Mouse (Mus musculus) hindbrain, embryonic 12.5 days (tissue): Measurements from ENCODE around the gene Lsm2. TPM values are rescaled to one million over a fixed set of nuclear protein-coding genes. Genes with fewer than 3 reads are reported as not detected.
"Not testable (repeated sequence)": the region's sequence is repeated elsewhere in the genome, so short reads cannot be mapped to it uniquely, and the experiment has no call there.

Experiments used
- ATAC-seq: fragments of 200-750 bp; cut with Nextera tagmentation; 2 replicates; pipeline ENCODE4 v1.8.0; 2017; ENCODE audit warnings: moderate TSS enrichment; ENCODE audit not compliant: low FRiP score
- H3K27ac ChIP-seq: fragments of 300-500 bp; sonication (generic); 2 replicates; pipeline ENCODE4 v1.5.1; 2016; ENCODE audit warnings: mild to moderate bottlenecking
- H3K27me3 ChIP-seq: fragments of 300-500 bp; sonication (generic); 2 replicates; pipeline ENCODE4 v1.6.1; 2016; ENCODE audit warnings: mild to moderate bottlenecking
- H3K36me3 ChIP-seq: fragments of 300-500 bp; sonication (generic); 2 replicates; pipeline ENCODE4 v1.6.1; 2016; ENCODE audit warnings: mild to moderate bottlenecking
- H3K4me1 ChIP-seq: fragments of 300-500 bp; sonication (generic); 2 replicates; pipeline ENCODE4 v1.6.1; 2016
- H3K4me2 ChIP-seq: fragments of 300-500 bp; sonication (generic); replicated peaks from 2 replicates; pipeline ENCODE4 v1.6.1; 2016; ENCODE audit warnings: mild to moderate bottlenecking
- H3K4me3 ChIP-seq: fragments of 300-500 bp; sonication (generic); 2 replicates; pipeline ENCODE4 v1.5.1; 2016; ENCODE audit warnings: mild to moderate bottlenecking
- H3K9ac ChIP-seq: fragments of 300-500 bp; sonication (generic); 2 replicates; pipeline ENCODE4 v1.6.1; 2016; ENCODE audit warnings: mild to moderate bottlenecking, moderate library complexity
- H3K9me3 ChIP-seq: fragments of 300-500 bp; sonication (generic); replicated peaks from 2 replicates; pipeline ENCODE4 v1.6.1; 2016; ENCODE audit warnings: mild to moderate bottlenecking
- WGBS: fragments of 180-500 bp; shearing (Covaris S2); methylation state at CpG from one replicate; pipeline ENCODE4 v1.1.7; 2016; 5-methylcytosine and 5-hydroxymethylcytosine counted together
- polyA plus RNA-seq: library from polyadenylated mRNA; unstranded; fragments of >200 nt; fragmentation: Nextera tagmentation; extraction: Ambion mirVana; gene quantifications from 2 replicates; pipeline ENCODE4 v1.2.1, GENCODE M21; 2016

The Lsm2 gene
- 128 and 158 TPM in 2 replicates for polyA plus RNA-seq

DNA sequence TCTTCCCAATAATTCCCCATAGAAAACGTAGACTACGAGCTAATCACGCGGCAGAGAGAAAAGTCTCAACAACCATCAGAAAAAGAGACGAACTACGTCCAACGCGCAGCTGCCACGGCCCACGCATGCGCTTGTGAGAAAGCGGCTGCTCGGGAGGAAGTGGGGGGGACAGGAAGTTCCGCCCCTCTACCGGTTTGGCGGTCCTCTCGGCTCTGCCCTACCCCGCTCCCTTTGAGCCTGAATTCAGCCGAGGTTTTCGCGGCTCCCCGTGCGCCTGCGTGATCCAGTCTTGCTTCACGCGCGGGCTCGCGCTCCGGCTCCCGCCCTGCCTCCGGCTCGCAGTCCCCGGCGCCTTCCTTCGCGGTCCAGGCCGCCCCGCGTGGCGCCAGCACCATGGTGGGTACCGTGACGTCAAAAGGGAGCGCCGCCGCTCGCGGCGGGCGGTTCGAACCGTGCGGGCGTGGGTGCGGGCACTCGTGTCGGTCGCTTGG lies at the start of gene Lsm2:
TSS of gene Lsm2 (plus strand) at position 173 of the 491 bp plus-strand sequence.
- Histone ChIP-seq H3K4me2 (peak within 1 kb of the TSS; percentile 82), H3K4me1 (peaks cover 15% of the 10 kb centered on the region), H3K27ac (peak within 1 kb of the TSS; percentile 96), H3K27me3 (no peaks in the 10 kb centered on the region), H3K4me3 (peak within 1 kb of the TSS; percentile 69), H3K36me3 (peaks cover 19% of the 10 kb centered on the region), H3K9me3 (no peaks in the 10 kb centered on the region), H3K9ac (peak within 1 kb of the TSS; percentile 84)
- WGBS: 1% methylated on average over 57 of the region's 58 CpGs
- ATAC-seq: peak; percentile 93

DNA sequence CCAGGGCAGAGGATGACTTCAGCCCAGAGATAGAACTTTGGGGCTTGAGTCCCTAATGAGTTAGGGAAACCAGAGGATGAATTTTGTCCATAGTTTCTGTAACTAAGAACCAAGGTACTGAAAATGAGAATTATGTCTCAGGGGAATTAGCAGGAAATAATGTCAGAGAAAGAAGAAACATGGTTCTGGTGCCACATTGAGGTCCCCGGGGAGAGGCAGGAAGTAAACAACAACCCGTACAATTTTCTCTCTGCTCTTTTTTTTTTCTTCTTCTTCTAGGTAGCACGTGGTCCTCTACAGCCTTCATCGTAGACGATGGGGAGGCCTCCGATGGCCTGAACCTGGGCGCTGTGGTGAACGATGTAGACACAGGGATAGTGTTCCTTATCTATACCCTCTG lies 49.4 kb upstream of the Lsm2 start:
- H3K4me1 ChIP-seq: peaks cover 15% of the 10 kb centered on the region
- H3K36me3 ChIP-seq: peaks cover 13% of the 10 kb centered on the region; the same call in 1 of the 2 replicates
- ATAC-seq: no peak
- 92% methylated on average over 8 of the region's 8 CpGs for WGBS
- no peaks in the 10 kb centered on the region for H3K9me3 ChIP-seq
- peak overlapping the region; percentile 65 for H3K4me3 ChIP-seq
- no peak overlapping the region for H3K27ac ChIP-seq
- peak overlapping the region; percentile 98 for H3K4me2 ChIP-seq
- H3K27me3 ChIP-seq: no peaks in the 10 kb centered on the region
- peak overlapping the region; percentile 80 for H3K9ac ChIP-seq

DNA sequence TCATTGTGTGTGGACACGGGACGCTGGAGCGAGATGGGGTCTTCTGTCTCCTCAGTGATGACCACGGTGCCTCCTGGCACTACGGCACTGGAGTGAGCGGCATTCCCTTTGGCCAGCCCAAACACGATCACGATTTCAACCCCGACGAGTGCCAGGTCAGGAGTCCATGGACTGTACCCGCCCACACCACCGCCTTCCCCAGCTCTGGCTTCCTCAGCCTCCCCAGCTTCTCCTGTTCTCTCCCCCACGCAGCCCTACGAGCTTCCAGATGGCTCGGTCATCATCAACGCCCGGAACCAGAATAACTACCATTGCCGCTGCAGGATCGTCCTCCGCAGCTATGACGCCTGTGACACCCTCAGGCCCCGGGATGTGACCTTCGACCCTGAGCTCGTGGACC lies 47.6 kb upstream of the Lsm2 start:
- 0 out of 2 replicates have a peak overlapping the region, but pooled peaks have one; percentile 23 for H3K9ac ChIP-seq
- WGBS: 68% methylated on average over 24 of the region's 24 CpGs
- no peak overlapping the region for H3K27ac ChIP-seq
- peaks cover 13% of the 10 kb centered on the region; the same call in 1 of the 2 replicates for H3K36me3 ChIP-seq
- H3K4me3 ChIP-seq: no peak overlapping the region
- no peak for ATAC-seq
- H3K4me1 ChIP-seq: peaks cover 15% of the 10 kb centered on the region
- no peak overlapping the region for H3K4me2 ChIP-seq
- no peaks in the 10 kb centered on the region for H3K9me3 ChIP-seq
- H3K27me3 ChIP-seq: no peaks in the 10 kb centered on the region

DNA sequence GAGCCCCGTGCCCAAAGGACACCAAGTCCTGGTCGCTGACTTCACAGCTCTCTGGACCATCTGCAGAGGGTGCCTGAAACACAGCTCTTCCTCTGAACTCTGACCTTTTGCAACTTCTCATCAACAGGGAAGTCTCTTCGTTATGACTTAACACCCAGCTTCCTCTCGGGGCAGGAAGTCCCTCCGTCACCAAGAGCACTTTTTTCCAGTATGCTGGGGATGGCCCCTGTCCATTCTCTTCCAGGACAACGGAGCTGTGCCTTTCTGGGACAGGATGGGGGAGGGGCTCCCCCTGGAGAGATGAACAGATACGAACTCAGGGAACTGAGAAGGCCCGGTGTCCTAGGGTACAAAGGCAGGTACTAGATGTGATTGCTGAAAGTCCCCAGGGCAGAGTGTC lies 46.8 kb upstream of the Lsm2 start:
- H3K9me3 ChIP-seq: no peaks in the 10 kb centered on the region
- ATAC-seq: no peak
- H3K9ac ChIP-seq: no peak overlapping the region; the same call in 1 of the 2 replicates
- H3K36me3 ChIP-seq: peaks cover 13% of the 10 kb centered on the region; the same call in 1 of the 2 replicates
- no peak overlapping the region for H3K4me3 ChIP-seq
- H3K27ac ChIP-seq: no peak overlapping the region
- H3K4me2 ChIP-seq: no peak overlapping the region
- no peaks in the 10 kb centered on the region for H3K27me3 ChIP-seq
- peaks cover 15% of the 10 kb centered on the region for H3K4me1 ChIP-seq
- WGBS: 42% methylated on average over 8 of the region's 8 CpGs

- H3K4me2 ChIP-seq: no peak overlapping the region
- WGBS: 85% methylated on average over 6 of the region's 6 CpGs
- H3K9ac ChIP-seq: no peak overlapping the region
- H3K4me1 ChIP-seq: peaks cover 14% of the 10 kb centered on the region; the same call in 1 of the 2 replicates
- no peak overlapping the region for H3K27ac ChIP-seq
- H3K4me3 ChIP-seq: no peak overlapping the region
- H3K27me3 ChIP-seq: no peaks in the 10 kb centered on the region
- no peak for ATAC-seq
- no peaks in the 10 kb centered on the region for H3K9me3 ChIP-seq
- peaks cover 13% of the 10 kb centered on the region; the same call in 1 of the 2 replicates for H3K36me3 ChIP-seq
Observed at GRCm38 (mm10) chr17:34937960-34938505, 43.6 kb upstream of the Lsm2 start.

- Histone ChIP-seq H3K4me1 (peaks cover 6% of the 10 kb centered on the region; the same call in 1 of the 2 replicates), H3K9ac (peak overlapping the region; percentile 5; the same call in 1 of the 2 replicates), H3K9me3 (no peaks in the 10 kb centered on the region), H3K4me2 (peak overlapping the region; percentile 43), H3K27me3 (no peaks in the 10 kb centered on the region), H3K27ac (no peak overlapping the region), H3K4me3 (peak overlapping the region; percentile 15), H3K36me3 (no peaks in the 10 kb centered on the region)
- WGBS: 12% methylated on average over 15 of the region's 15 CpGs
- no peak for ATAC-seq
Observed at GRCm38 (mm10) chr17:34941344-34942041, 40.2 kb upstream of the Lsm2 start.

DNA sequence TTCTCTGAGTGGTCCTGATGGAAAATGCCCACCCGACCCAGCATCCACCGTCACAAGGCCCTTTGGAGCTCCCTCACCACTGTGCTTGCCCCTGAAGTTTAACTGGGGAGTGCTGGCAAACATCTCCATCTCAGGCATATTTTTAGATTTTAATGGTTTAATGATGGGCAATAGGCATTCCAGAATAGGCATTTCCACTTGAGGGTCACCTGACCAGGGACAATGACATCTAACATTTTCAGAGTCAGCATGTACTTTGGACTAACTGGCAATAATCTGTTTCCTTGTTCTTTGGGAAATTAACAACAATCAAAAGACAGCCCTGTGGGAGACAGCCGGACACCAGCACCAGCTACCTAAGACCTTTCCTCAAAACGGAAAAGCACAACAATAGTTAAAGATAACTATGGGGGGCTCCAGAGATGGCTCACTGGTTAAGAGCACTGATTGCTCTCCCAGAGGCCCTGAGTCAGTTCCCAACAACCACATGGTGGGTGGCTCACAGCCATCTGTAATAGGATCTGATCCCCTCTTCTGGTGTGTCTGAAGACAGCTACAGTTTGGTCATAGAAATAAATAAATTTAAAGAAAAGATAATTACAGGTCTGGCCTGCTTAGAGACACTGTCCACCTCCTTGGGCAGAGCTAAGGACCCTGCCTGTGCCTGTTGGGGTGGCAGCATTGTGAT lies 38.4 kb upstream of the Lsm2 start:
- Histone ChIP-seq H3K4me3 (no peak overlapping the region), H3K36me3 (no peaks in the 10 kb centered on the region), H3K9ac (no peak overlapping the region), H3K27me3 (no peaks in the 10 kb centered on the region), H3K9me3 (no peaks in the 10 kb centered on the region), H3K4me2 (no peak overlapping the region), H3K27ac (no peak overlapping the region), H3K4me1 (peaks cover 6% of the 10 kb centered on the region; the same call in 1 of the 2 replicates)
- 80% methylated on average over 4 of the region's 4 CpGs for WGBS
- no peak for ATAC-seq

DNA sequence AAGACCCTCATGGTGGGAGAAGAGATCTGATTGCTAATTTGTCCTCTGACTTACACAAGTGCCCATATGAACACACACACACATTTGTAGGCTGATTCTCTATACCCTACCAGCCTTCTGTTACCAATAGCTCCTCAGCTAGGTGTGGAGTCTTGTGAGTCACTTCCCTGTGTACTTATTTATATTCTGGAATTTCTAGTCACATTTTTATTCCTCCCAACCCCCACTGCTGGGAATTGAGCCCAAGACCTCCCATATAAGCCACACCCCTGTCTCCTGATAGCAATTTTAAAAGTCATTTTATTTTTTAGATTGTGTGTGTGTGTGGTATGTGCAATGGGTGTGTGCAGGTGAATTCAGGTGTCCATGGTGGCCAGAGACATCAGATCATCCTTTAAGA lies 37.3 kb upstream of the Lsm2 start:
- no peak overlapping the region for H3K4me2 ChIP-seq
- no peak overlapping the region for H3K9ac ChIP-seq
- no peak overlapping the region for H3K4me3 ChIP-seq
- H3K27me3 ChIP-seq: no peaks in the 10 kb centered on the region
- H3K36me3 ChIP-seq: peaks cover 1% of the 10 kb centered on the region
- H3K4me1 ChIP-seq: peaks cover 6% of the 10 kb centered on the region; the same call in 1 of the 2 replicates
- H3K9me3 ChIP-seq: no peaks in the 10 kb centered on the region
- ATAC-seq: no peak
- H3K27ac ChIP-seq: no peak overlapping the region

DNA sequence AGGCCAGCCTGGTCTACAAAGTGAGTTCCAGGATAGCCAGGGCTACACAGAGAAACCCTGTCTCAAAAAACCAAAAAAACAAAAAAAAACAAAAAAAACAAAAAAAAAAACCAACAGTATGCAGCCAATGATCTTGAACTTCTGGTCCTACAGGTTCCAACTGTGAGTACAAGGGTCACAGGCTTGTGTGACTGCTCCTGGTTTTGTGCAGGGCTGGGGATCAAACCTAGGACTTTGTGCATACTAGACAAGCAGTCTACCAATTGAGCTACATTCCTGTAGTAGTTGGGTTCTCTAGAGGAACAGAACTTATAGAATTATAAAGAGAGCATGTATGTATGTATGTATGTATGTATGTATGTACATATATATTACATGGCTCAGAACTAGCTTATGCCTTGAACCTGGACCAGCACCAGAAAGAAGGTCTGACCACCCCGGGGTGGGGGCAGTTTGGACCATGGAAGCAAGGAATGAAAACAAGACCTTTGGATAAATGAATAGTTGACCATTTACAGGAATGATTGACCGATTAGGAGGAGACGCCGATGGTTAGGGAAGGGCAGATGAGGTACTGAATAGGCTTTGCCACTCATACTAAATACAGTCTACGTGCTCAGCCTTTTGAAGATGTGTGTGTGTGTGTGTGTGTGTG lies 35.0 kb upstream of the Lsm2 start:
- H3K9me3 ChIP-seq: no peaks in the 10 kb centered on the region
- H3K4me3 ChIP-seq: no peak overlapping the region
- H3K4me1 ChIP-seq: peaks cover 16% of the 10 kb centered on the region
- H3K4me2 ChIP-seq: no peak overlapping the region
- H3K27me3 ChIP-seq: no peaks in the 10 kb centered on the region
- no peak overlapping the region for H3K27ac ChIP-seq
- 93% methylated on average over 5 of the region's 5 CpGs for WGBS
- no peak overlapping the region for H3K9ac ChIP-seq
- peaks cover 17% of the 10 kb centered on the region for H3K36me3 ChIP-seq
- ATAC-seq: no peak

DNA sequence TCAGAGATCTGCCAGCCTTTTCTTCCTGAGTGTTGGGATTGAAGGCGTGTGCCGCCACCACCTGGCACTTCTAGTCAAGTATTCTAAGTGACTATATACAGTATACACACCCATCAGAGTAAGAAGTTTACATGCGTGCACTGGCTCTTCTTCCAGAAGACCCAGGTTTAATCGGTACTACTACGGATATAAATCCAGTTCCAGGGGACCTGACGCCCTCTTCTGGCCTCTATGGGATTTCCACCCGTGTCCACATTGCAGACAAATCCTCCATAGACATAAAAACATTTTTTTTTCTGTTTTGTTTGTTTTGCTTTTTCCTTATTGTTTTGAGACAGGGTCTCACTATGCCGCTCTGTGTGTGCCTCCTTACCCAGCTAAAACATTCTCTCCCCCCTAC lies 34.1 kb upstream of the Lsm2 start:
- WGBS: 35% methylated on average over 8 of the region's 8 CpGs
- Histone ChIP-seq H3K27me3 (no peaks in the 10 kb centered on the region), H3K9me3 (no peaks in the 10 kb centered on the region), H3K4me1 (peaks cover 13% of the 10 kb centered on the region), H3K9ac (no peak overlapping the region), H3K27ac (peak overlapping the region; percentile 35; the same call in 1 of the 2 replicates), H3K4me2 (no peak overlapping the region), H3K36me3 (peaks cover 17% of the 10 kb centered on the region), H3K4me3 (no peak overlapping the region)
- ATAC-seq: no peak

DNA sequence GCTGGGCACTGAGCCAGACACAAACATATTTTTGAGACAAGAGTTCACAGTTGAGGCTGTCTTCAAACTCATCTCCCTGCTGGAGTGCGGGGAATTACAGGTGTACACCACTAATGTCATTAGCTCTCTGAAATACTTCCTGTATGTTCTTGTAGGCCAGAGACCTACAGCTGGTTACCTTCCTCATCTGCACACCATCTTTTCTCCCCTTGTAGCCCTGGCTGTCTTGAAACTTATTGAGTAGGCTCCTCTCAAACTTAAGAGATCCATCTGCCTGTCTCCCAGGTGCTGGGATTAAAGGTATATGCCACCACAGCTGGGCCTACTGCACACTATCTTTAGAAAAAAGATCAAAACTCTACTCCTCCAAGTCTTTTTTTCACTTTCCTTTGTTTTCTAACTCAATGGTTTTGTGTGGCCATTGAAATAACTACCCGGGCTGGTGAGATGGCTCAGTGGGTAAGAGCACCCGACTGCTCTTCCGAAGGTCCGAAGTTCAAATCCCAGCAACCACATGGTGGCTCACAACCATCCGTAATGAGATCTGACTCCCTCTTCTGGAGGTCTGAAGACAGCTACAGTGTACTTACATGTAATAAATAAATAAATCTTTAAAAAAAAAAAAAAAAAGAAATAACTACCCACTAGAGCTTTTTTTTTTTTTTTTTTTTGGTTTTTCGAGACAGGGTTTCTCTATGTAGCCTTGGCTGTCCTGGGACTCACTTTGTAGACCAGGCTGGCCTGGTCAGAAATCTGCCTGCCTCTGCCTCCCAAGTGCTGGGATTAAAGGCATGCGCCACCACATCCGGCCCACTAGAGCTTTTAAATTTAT lies 32.7 kb upstream of the Lsm2 start:
- Histone ChIP-seq H3K36me3 (peaks cover 17% of the 10 kb centered on the region), H3K4me1 (peaks cover 13% of the 10 kb centered on the region)
- ATAC-seq, H3K27me3 ChIP-seq, H3K27ac ChIP-seq, H3K9me3 ChIP-seq, H3K4me3 ChIP-seq, H3K4me2 ChIP-seq, H3K9ac ChIP-seq: not testable (repeated sequence)
- WGBS: 65% methylated on average over 9 of the region's 9 CpGs
